Mouse (Mus musculus): Measurements from ENCODE around the gene Pank2.
"Not testable (repeated sequence)": the region's sequence is repeated elsewhere in the genome, so short reads cannot be mapped to it uniquely, and the experiment has no call there.

The Pank2 gene

GRCm38 (mm10) chr2:131262213-131262672 lies at the start of gene Pank2:
TSS of gene Pank2 (plus strand) at chr2:131262495.
- peak; percentile 99 for DNase-seq (ENCODE audit: low spot score in 2 of 2)

- DNase-seq (ENCODE audit: low spot score in 2 of 2): no peak
Measured at GRCm38 (mm10) chr2:131213773-131214172, 48.5 kb upstream of the Pank2 start.

GRCm38 (mm10) chr2:131215941-131216858 lies 46.1 kb upstream of the Pank2 start:
- no peak for DNase-seq (ENCODE audit: low spot score in 2 of 2)

GRCm38 (mm10) chr2:131220030-131220429 lies 42.3 kb upstream of the Pank2 start:
- no peak for DNase-seq (ENCODE audit: low spot score in 2 of 2)

- no peak for DNase-seq (ENCODE audit: low spot score in 2 of 2)
Measured at GRCm38 (mm10) chr2:131221853-131222515, 40.3 kb upstream of the Pank2 start.

GRCm38 (mm10) chr2:131222562-131222961 lies 39.7 kb upstream of the Pank2 start:
- peak in 1 of 2 experiments; percentile 38 for DNase-seq (ENCODE audit: low spot score in 2 of 2)

- no peak for DNase-seq (ENCODE audit: low spot score in 2 of 2)
Measured at GRCm38 (mm10) chr2:131223569-131223968, 38.7 kb upstream of the Pank2 start.

GRCm38 (mm10) chr2:131225178-131225577 lies 37.1 kb upstream of the Pank2 start:
- DNase-seq (ENCODE audit: low spot score in 2 of 2): no peak

GRCm38 (mm10) chr2:131226669-131227068 lies 35.6 kb upstream of the Pank2 start:
- DNase-seq (ENCODE audit: low spot score in 2 of 2): not testable (repeated sequence)

GRCm38 (mm10) chr2:131227243-131227642 lies 35.1 kb upstream of the Pank2 start:
- DNase-seq (ENCODE audit: low spot score in 2 of 2): no peak

GRCm38 (mm10) chr2:131232558-131232957 lies 29.7 kb upstream of the Pank2 start:
- no peak for DNase-seq (ENCODE audit: low spot score in 2 of 2)

- DNase-seq (ENCODE audit: low spot score in 2 of 2): peak; percentile 96 to 97
Measured at GRCm38 (mm10) chr2:131233307-131234126, 28.8 kb upstream of the Pank2 start, which contains the start of gene Mavs. TSS of gene Mavs (plus strand) at chr2:131234063.

- peak in 1 of 2 experiments; percentile 28 for DNase-seq (ENCODE audit: low spot score in 2 of 2)
Measured at GRCm38 (mm10) chr2:131234127-131234650, 28.1 kb upstream of the Pank2 start.

GRCm38 (mm10) chr2:131234970-131235635 lies 27.2 kb upstream of the Pank2 start:
- DNase-seq (ENCODE audit: low spot score in 2 of 2): no peak

GRCm38 (mm10) chr2:131242180-131242579 lies 20.1 kb upstream of the Pank2 start:
- no peak for DNase-seq (ENCODE audit: low spot score in 2 of 2)

GRCm38 (mm10) chr2:131242929-131243328 lies 19.4 kb upstream of the Pank2 start:
- no peak for DNase-seq (ENCODE audit: low spot score in 2 of 2)

- DNase-seq (ENCODE audit: low spot score in 2 of 2): peak; percentile 34 to 60
Measured at GRCm38 (mm10) chr2:131253681-131254328, 8.5 kb upstream of the Pank2 start.

GRCm38 (mm10) chr2:131254329-131254713 lies 8.0 kb upstream of the Pank2 start:
- no peak for DNase-seq (ENCODE audit: low spot score in 2 of 2)

GRCm38 (mm10) chr2:131255738-131256137 lies 6.6 kb upstream of the Pank2 start:
- DNase-seq (ENCODE audit: low spot score in 2 of 2): no peak

- no peak for DNase-seq (ENCODE audit: low spot score in 2 of 2)
Measured at GRCm38 (mm10) chr2:131258693-131259092, 3.6 kb upstream of the Pank2 start.
